Mouse (Mus musculus) megakaryocyte, embryonic 14.5 days (primary cell): ENCODE results near the gene Lamc1.

Source experiments
- FLI1 ChIP-seq: IDR thresholded peaks from 2 replicates; pipeline ENCODE4 v1.6.1; 2012; ENCODE audit warnings: low read length, inconsistent platforms, mixed read lengths
- GATA1 ChIP-seq: IDR thresholded peaks from 3 replicates; pipeline ENCODE4 v1.6.1; 2012; ENCODE audit warnings: mixed read lengths, low read length, inconsistent platforms, borderline replicate concordance

- no peak for TF ChIP-seq GATA1
- no peak for TF ChIP-seq FLI1
These were observed 19.6 kb downstream of the Lamc1 start for GRCm38 (mm10) chr1:153312992-153313391.
